Mouse (Mus musculus) heart, embryonic 14.5 days (tissue): ENCODE measurements at regions not wholly inside any gene's neighbourhood (a gene's known extent, or its start where the extent isn't known, plus 50 kb on each side); places are given as distances from the start of the nearest gene placed in this dataset.

Experiments
- ATAC-seq: fragments of 200-750 bp; cut with Nextera tagmentation; 2 replicates; pipeline ENCODE4 v1.8.0; 2017; ENCODE audit warnings: low read depth, moderate TSS enrichment; ENCODE audit not compliant: insufficient number of reproducible peaks, insufficient read depth, low FRiP score
- H3K27ac ChIP-seq, 2 experiments: fragments of 200-500 bp in 1 of 2; fragments of 300-500 bp in 1 of 2; sonication (generic) in 1 of 2; replicated peaks in 1 of 2; 2 replicates each; pipeline ENCODE4 v1.5.1; 2012 to 2014; ENCODE audit warnings: low read depth in 2 of 2, low read length in 2 of 2, control low read depth in 1 of 2, mild to moderate bottlenecking in 1 of 2, mixed read lengths in 1 of 2; ENCODE audit not compliant: control insufficient read depth in 1 of 2, insufficient read depth in 1 of 2
- H3K27me3 ChIP-seq: fragments of 300-500 bp; sonication (generic); 2 replicates; pipeline ENCODE4 v1.6.1; 2014; ENCODE audit warnings: mild to moderate bottlenecking, low read length, control low read depth; ENCODE audit not compliant: control insufficient read depth, insufficient read depth
- H3K36me3 ChIP-seq: fragments of 300-500 bp; sonication (generic); 2 replicates; pipeline ENCODE4 v1.6.1; 2014; ENCODE audit warnings: mild to moderate bottlenecking, control low read depth, low read length, mixed read lengths; ENCODE audit not compliant: control insufficient read depth, insufficient read depth
- H3K4me1 ChIP-seq, 2 experiments: fragments of 200-500 bp in 1 of 2; fragments of 300-500 bp in 1 of 2; sonication (generic) in 1 of 2; 2 replicates each; pipeline ENCODE4 v1.6.1; 2012 to 2014; ENCODE audit warnings: low read length in 2 of 2, control low read depth in 1 of 2, mixed read lengths in 1 of 2; ENCODE audit not compliant: control insufficient read depth in 2 of 2, insufficient read depth in 2 of 2
- H3K4me2 ChIP-seq: fragments of 300-500 bp; sonication (generic); 2 replicates; pipeline ENCODE4 v1.6.1; 2014; ENCODE audit warnings: mild to moderate bottlenecking, low read length
- H3K4me3 ChIP-seq, 2 experiments: fragments of 200-500 bp in 1 of 2; fragments of 300-500 bp in 1 of 2; sonication (generic) in 1 of 2; 2 replicates each; pipeline ENCODE4 v1.5.1; 2012 to 2014; ENCODE audit warnings: low read length in 2 of 2, mild to moderate bottlenecking in 2 of 2, control low read depth in 1 of 2, low read depth in 1 of 2, moderate library complexity in 1 of 2; ENCODE audit not compliant: control insufficient read depth in 1 of 2, insufficient read depth in 1 of 2
- H3K9ac ChIP-seq: fragments of 300-500 bp; sonication (generic); 2 replicates; pipeline ENCODE4 v1.6.1; 2014; ENCODE audit warnings: mild to moderate bottlenecking, low read length
- H3K9me3 ChIP-seq: fragments of 300-500 bp; sonication (generic); 2 replicates; pipeline ENCODE4 v1.6.1; 2016; ENCODE audit warnings: low read length, control low read depth; ENCODE audit not compliant: control insufficient read depth
- WGBS: fragments of 180-500 bp; shearing (Covaris S2); extraction: QIAGEN DNeasy Blood & Tissue Kit; methylation state at CpG from one replicate; pipeline ENCODE4 v1.1.7; 2014; 5-methylcytosine and 5-hydroxymethylcytosine counted together

GRCm38 (mm10) chr5:73823421-73823820 lies 172.2 kb downstream of the Spata18 start:
- no peak for ATAC-seq
- no peak overlapping the region for H3K9ac ChIP-seq
- H3K4me3 ChIP-seq: no peak overlapping the region
- no peaks in the 10 kb centered on the region for H3K36me3 ChIP-seq
- no peaks in the 10 kb centered on the region for H3K27me3 ChIP-seq
- no peak overlapping the region for H3K4me2 ChIP-seq
- H3K9me3 ChIP-seq: no peaks in the 10 kb centered on the region
- H3K4me1 ChIP-seq: no peaks in the 10 kb centered on the region
- H3K27ac ChIP-seq: no peak overlapping the region
- WGBS: 80% methylated on average over 5 of the region's 5 CpGs

- Histone ChIP-seq H3K9me3 (no peaks in the 10 kb centered on the region), H3K27me3 (no peaks in the 10 kb centered on the region), H3K4me3 (no peak overlapping the region), H3K36me3 (no peaks in the 10 kb centered on the region), H3K9ac (no peak overlapping the region), H3K4me1 (no peaks in the 10 kb centered on the region), H3K27ac (no peak overlapping the region), H3K4me2 (no peak overlapping the region)
- no peak for ATAC-seq
- whole genome bisulfite sequencing: 69% methylated on average over 4 of the region's 4 CpGs
Measured at GRCm38 (mm10) chr5:73826941-73827340, 175.8 kb downstream of the Spata18 start.

GRCm38 (mm10) chr5:73833721-73834120 lies 182.5 kb downstream of the Spata18 start:
- 80% methylated on average over 1 of the region's 1 CpGs for WGBS

GRCm38 (mm10) chr5:73843776-73844175 lies 192.6 kb downstream of the Spata18 start:
- Histone ChIP-seq H3K4me2 (no peak overlapping the region), H3K27me3 (no peaks in the 10 kb centered on the region), H3K27ac (no peak overlapping the region), H3K4me3 (no peak overlapping the region), H3K36me3 (no peaks in the 10 kb centered on the region), H3K9ac (no peak overlapping the region), H3K9me3 (no peaks in the 10 kb centered on the region), H3K4me1 (no peaks in the 10 kb centered on the region; a peak in 1 of 4 replicates)
- ATAC-seq: no peak
- WGBS: 70% methylated on average over 3 of the region's 3 CpGs

More at GRCm38 (mm10) chr5:73833721-73834120, 182.5 kb downstream of the Spata18 start:
- Histone ChIP-seq H3K27ac (no peak overlapping the region), H3K9ac (no peak overlapping the region), H3K4me1 (no peaks in the 10 kb centered on the region), H3K9me3 (no peaks in the 10 kb centered on the region), H3K4me2 (no peak overlapping the region), H3K27me3 (no peaks in the 10 kb centered on the region), H3K4me3 (no peak overlapping the region), H3K36me3 (no peaks in the 10 kb centered on the region)
- ATAC-seq: no peak

GRCm38 (mm10) chr5:73846096-73846782 lies 195.1 kb downstream of the Spata18 start:
- no peaks in the 10 kb centered on the region for H3K36me3 ChIP-seq
- H3K4me2 ChIP-seq: no peak overlapping the region
- no peak overlapping the region for H3K27ac ChIP-seq
- no peak for ATAC-seq
- H3K9me3 ChIP-seq: no peaks in the 10 kb centered on the region
- H3K4me3 ChIP-seq: no peak overlapping the region
- H3K9ac ChIP-seq: no peak overlapping the region
- peaks cover 0 to 2% of the 10 kb centered on the region in 2 experiments; a peak in 1 of 4 replicates for H3K4me1 ChIP-seq
- H3K27me3 ChIP-seq: no peaks in the 10 kb centered on the region
- 84% methylated on average over 12 of the region's 12 CpGs for WGBS

GRCm38 (mm10) chr5:73846783-73847151 lies 195.6 kb downstream of the Spata18 start:
- no peak overlapping the region for H3K27ac ChIP-seq

GRCm38 (mm10) chr5:73851501-73851900 lies 200.3 kb downstream of the Spata18 start:
- H3K9me3 ChIP-seq: no peaks in the 10 kb centered on the region
- H3K4me1 ChIP-seq: peaks cover 3 to 11% of the 10 kb centered on the region in 2 experiments; a peak in 2 of 4 replicates
- no peaks in the 10 kb centered on the region for H3K36me3 ChIP-seq
- no peak overlapping the region for H3K27ac ChIP-seq
- H3K4me3 ChIP-seq: no peak overlapping the region
- H3K4me2 ChIP-seq: no peak overlapping the region
- ATAC-seq: no peak
- no peak overlapping the region for H3K9ac ChIP-seq
- H3K27me3 ChIP-seq: 0 out of 2 replicates have a peak, but pooled peaks cover 3% of the 10 kb centered on the region
- 17% methylated on average over 2 of the region's 2 CpGs for WGBS

More at GRCm38 (mm10) chr5:73846783-73847151, 195.6 kb downstream of the Spata18 start:
- Histone ChIP-seq H3K27me3 (no peaks in the 10 kb centered on the region), H3K4me1 (peaks cover 3 to 4% of the 10 kb centered on the region in 2 experiments; a peak in 1 of 4 replicates), H3K4me2 (no peak overlapping the region), H3K9me3 (no peaks in the 10 kb centered on the region), H3K36me3 (no peaks in the 10 kb centered on the region), H3K4me3 (no peak overlapping the region), H3K9ac (no peak overlapping the region)
- no peak for ATAC-seq
- WGBS: 79% methylated on average over 6 of the region's 6 CpGs
